Mouse (Mus musculus) embryonic facial prominence, embryonic 11.5 days (tissue): ENCODE measurements around the gene Clip2. TPM values are rescaled to one million over a fixed set of nuclear protein-coding genes. Genes with fewer than 3 reads are reported as not detected.
A peak's percentile ranks its signal among the peaks of the same experiment; 100 is the strongest.

ENCODE experiments used
- ATAC-seq: fragments of 200-750 bp; cut with Nextera tagmentation; replicated peaks from 2 replicates; pipeline ENCODE4 v1.8.0; 2017; ENCODE audit warnings: low read depth; ENCODE audit not compliant: insufficient number of reproducible peaks, low FRiP score, low TSS enrichment
- DNase-seq: peaks from one replicate; pipeline ENCODE4 v3.0.0-alpha.2; 2015; ENCODE audit warnings: low spot score
- H3K27ac ChIP-seq: fragments of 300-500 bp; sonication (generic); replicated peaks from 2 replicates; pipeline ENCODE4 v1.5.1; 2014; ENCODE audit warnings: mild to moderate bottlenecking, low read depth, low read length, control low read depth
- H3K27me3 ChIP-seq: fragments of 300-500 bp; sonication (generic); 2 replicates; pipeline ENCODE4 v1.6.1; 2014; ENCODE audit warnings: mild to moderate bottlenecking, low read length, moderate library complexity, mixed read lengths; ENCODE audit not compliant: control insufficient read depth, insufficient read depth
- H3K36me3 ChIP-seq: fragments of 300-500 bp; sonication (generic); replicated peaks from 2 replicates; pipeline ENCODE4 v1.6.1; 2014; ENCODE audit warnings: low read depth, mild to moderate bottlenecking, low read length, moderate library complexity, mixed read lengths; ENCODE audit not compliant: control insufficient read depth, insufficient read depth
- H3K4me1 ChIP-seq: fragments of 300-500 bp; sonication (generic); 2 replicates; pipeline ENCODE4 v1.6.1; 2014; ENCODE audit warnings: low read length, mixed read lengths; ENCODE audit not compliant: control insufficient read depth, insufficient read depth
- H3K4me2 ChIP-seq: fragments of 300-500 bp; sonication (generic); 2 replicates; pipeline ENCODE4 v1.6.1; 2014; ENCODE audit warnings: low read depth, mild to moderate bottlenecking, control low read depth, low read length, moderate library complexity
- H3K4me3 ChIP-seq: fragments of 300-500 bp; sonication (generic); 2 replicates; pipeline ENCODE4 v1.5.1; 2014; ENCODE audit warnings: low read depth, low read length, control low read depth
- H3K9ac ChIP-seq: fragments of 300-500 bp; sonication (generic); replicated peaks from 2 replicates; pipeline ENCODE4 v1.6.1; 2014; ENCODE audit warnings: mild to moderate bottlenecking, control low read depth, low read length
- H3K9me3 ChIP-seq: fragments of 300-500 bp; sonication (generic); replicated peaks from 2 replicates; pipeline ENCODE4 v1.6.1; 2016; ENCODE audit warnings: mild to moderate bottlenecking, low read length, inconsistent platforms, mixed read lengths; ENCODE audit not compliant: control insufficient read depth
- WGBS: fragments of 180-500 bp; shearing (Covaris S2); extraction: QIAGEN DNeasy Blood & Tissue Kit; methylation state at CpG from one replicate; pipeline ENCODE4 v1.1.7; 2014; 5-methylcytosine and 5-hydroxymethylcytosine counted together
- polyA plus RNA-seq: library from polyadenylated mRNA; unstranded; fragments of >200 nt; fragmentation: Nextera tagmentation; extraction: Ambion mirVana; gene quantifications from 2 replicates; pipeline ENCODE4 v1.2.1, GENCODE M21; 2014

Gene Clip2
- polyA plus RNA-seq, 1 experiment from 2014 or later = 4.6 TPM

GRCm38 (mm10) chr5:134521131-134521530, 31.1 kb downstream of the Clip2 start:
- 95% methylated on average over 2 of the region's 2 CpGs for WGBS
- no peak for ATAC-seq
- no peak overlapping the region for H3K4me3 ChIP-seq
- DNase-seq = no peak
- H3K36me3 ChIP-seq = peaks cover 18% of the 10 kb centered on the region
- no peaks in the 10 kb centered on the region for H3K27me3 ChIP-seq
- no peak overlapping the region for H3K27ac ChIP-seq
- no peak overlapping the region for H3K4me2 ChIP-seq
- no peaks in the 10 kb centered on the region for H3K4me1 ChIP-seq
- H3K9me3 ChIP-seq = no peaks in the 10 kb centered on the region
- no peak overlapping the region for H3K9ac ChIP-seq

- Histone ChIP-seq H3K4me2 (no peak overlapping the region), H3K9ac (no peak overlapping the region), H3K27me3 (no peaks in the 10 kb centered on the region), H3K9me3 (no peaks in the 10 kb centered on the region), H3K27ac (no peak overlapping the region), H3K4me3 (no peak overlapping the region), H3K4me1 (no peaks in the 10 kb centered on the region), H3K36me3 (peaks cover 25% of the 10 kb centered on the region)
- ATAC-seq (no peak), DNase-seq (no peak)
- WGBS = 91% methylated on average over 4 of the region's 4 CpGs
Observed at GRCm38 (mm10) chr5:134520120-134520519, 32.1 kb downstream of the Clip2 start.

GRCm38 (mm10) chr5:134519471-134519870, 32.8 kb downstream of the Clip2 start:
- H3K27ac ChIP-seq = no peak overlapping the region
- 93% methylated on average over 5 of the region's 5 CpGs for WGBS
- no peak overlapping the region for H3K4me2 ChIP-seq
- DNase-seq (no peak), ATAC-seq (no peak)
- no peaks in the 10 kb centered on the region for H3K4me1 ChIP-seq
- H3K27me3 ChIP-seq = no peaks in the 10 kb centered on the region
- H3K4me3 ChIP-seq = no peak overlapping the region
- no peak overlapping the region for H3K9ac ChIP-seq
- no peaks in the 10 kb centered on the region for H3K9me3 ChIP-seq
- H3K36me3 ChIP-seq = peaks cover 28% of the 10 kb centered on the region

- no peak overlapping the region for H3K4me3 ChIP-seq
- no peaks in the 10 kb centered on the region for H3K9me3 ChIP-seq
- H3K4me1 ChIP-seq = no peaks in the 10 kb centered on the region
- no peak for DNase-seq
- H3K9ac ChIP-seq = no peak overlapping the region
- H3K27me3 ChIP-seq = no peaks in the 10 kb centered on the region
- WGBS = 90% methylated on average over 5 of the region's 5 CpGs
- peaks cover 26% of the 10 kb centered on the region for H3K36me3 ChIP-seq
- ATAC-seq = no peak
- H3K4me2 ChIP-seq = no peak overlapping the region
- no peak overlapping the region for H3K27ac ChIP-seq
Observed at GRCm38 (mm10) chr5:134512086-134512485, 40.1 kb downstream of the Clip2 start.

- Histone ChIP-seq H3K9ac (no peak overlapping the region), H3K27me3 (no peaks in the 10 kb centered on the region), H3K4me2 (no peak overlapping the region), H3K9me3 (no peaks in the 10 kb centered on the region), H3K4me1 (no peaks in the 10 kb centered on the region), H3K27ac (no peak overlapping the region), H3K4me3 (no peak overlapping the region), H3K36me3 (peaks cover 11% of the 10 kb centered on the region)
- WGBS = 96% methylated on average over 5 of the region's 5 CpGs
- DNase-seq (no peak), ATAC-seq (no peak)
Observed at GRCm38 (mm10) chr5:134510266-134510665, 42.0 kb downstream of the Clip2 start.

- H3K4me1 ChIP-seq = no peaks in the 10 kb centered on the region
- no peak overlapping the region for H3K27ac ChIP-seq
- peaks cover 5% of the 10 kb centered on the region for H3K36me3 ChIP-seq
- WGBS = 90% methylated on average over 5 of the region's 5 CpGs
- H3K9me3 ChIP-seq = no peaks in the 10 kb centered on the region
- no peak overlapping the region for H3K9ac ChIP-seq
- no peak overlapping the region for H3K4me3 ChIP-seq
- DNase-seq = no peak
- no peak overlapping the region for H3K4me2 ChIP-seq
- H3K27me3 ChIP-seq = no peaks in the 10 kb centered on the region
- ATAC-seq = no peak
Observed at GRCm38 (mm10) chr5:134508965-134509364, 43.3 kb downstream of the Clip2 start.

- DNase-seq = no peak
- H3K9ac ChIP-seq = no peak overlapping the region
- H3K4me1 ChIP-seq = no peaks in the 10 kb centered on the region
- H3K4me2 ChIP-seq = no peak overlapping the region
- no peaks in the 10 kb centered on the region for H3K9me3 ChIP-seq
- no peak overlapping the region for H3K4me3 ChIP-seq
- H3K27ac ChIP-seq = no peak overlapping the region
- no peaks in the 10 kb centered on the region for H3K27me3 ChIP-seq
- 78% methylated on average over 5 of the region's 5 CpGs for WGBS
- no peak for ATAC-seq
- peaks cover 5% of the 10 kb centered on the region for H3K36me3 ChIP-seq
Observed at GRCm38 (mm10) chr5:134507859-134508399, 44.3 kb downstream of the Clip2 start.

GRCm38 (mm10) chr5:134507307-134507706, 44.9 kb downstream of the Clip2 start:
- Histone ChIP-seq H3K27me3 (no peaks in the 10 kb centered on the region), H3K36me3 (peaks cover 9% of the 10 kb centered on the region), H3K9ac (no peak overlapping the region), H3K9me3 (no peaks in the 10 kb centered on the region), H3K4me2 (no peak overlapping the region), H3K27ac (no peak overlapping the region), H3K4me3 (no peak overlapping the region), H3K4me1 (no peaks in the 10 kb centered on the region)
- ATAC-seq (no peak), DNase-seq (peak; percentile 72)
- 25% methylated on average over 10 of the region's 10 CpGs for WGBS
